Mouse (Mus musculus): ENCODE results near the gene Bcas3. TPM values are rescaled to one million over a fixed set of nuclear protein-coding genes. Genes with fewer than 3 reads are reported as not detected.

Bcas3 gene
- total RNA-seq, 2 experiments from 2014 or later: 53.6 to 56.1 TPM

- DNase-seq (ENCODE audit: low spot score in 2 of 2): no peak
These were observed 484.9 kb downstream of the Bcas3 start for GRCm38 (mm10) chr11:85837648-85838423.

DNA sequence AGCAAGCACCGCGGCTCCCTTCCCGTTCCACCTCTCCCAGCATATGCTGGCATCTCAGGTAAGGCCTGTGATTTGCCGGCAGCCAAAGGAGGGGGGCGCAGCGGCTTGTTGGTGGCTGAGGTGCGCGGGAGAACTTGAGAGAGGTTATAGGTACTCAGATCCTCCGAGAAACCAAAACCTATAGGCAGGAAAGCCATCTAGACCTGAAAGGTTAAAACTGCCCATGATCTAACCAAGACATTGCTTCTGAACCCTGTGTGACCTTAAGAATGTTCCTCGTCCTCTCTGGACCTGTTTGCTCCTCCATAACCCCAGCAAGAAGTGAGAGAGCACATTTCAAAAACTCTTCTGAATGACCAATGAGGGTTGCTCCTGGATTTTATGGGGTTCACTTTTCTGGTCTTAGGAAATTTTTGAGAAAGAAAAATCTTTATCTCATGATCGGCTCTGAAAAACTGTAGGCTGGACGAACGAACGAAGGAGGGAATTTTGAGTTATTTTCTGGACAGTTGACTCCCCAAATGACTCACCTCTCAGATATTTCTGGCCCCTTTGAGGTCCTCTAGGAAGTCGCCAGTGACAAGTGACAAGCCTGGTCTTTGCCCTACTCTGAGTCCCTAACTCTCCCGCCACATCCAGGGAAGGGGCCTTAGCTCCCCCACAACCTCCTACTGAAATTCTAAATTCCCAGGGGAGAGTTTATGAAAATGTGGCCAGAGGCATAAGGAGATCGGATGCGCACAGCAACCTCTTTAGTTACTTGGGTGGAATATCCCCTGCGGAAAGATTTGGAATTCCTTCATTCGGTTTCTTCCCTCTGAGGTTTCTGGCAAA is 485.7 kb downstream of the Bcas3 start:
- DNase-seq (ENCODE audit: low spot score in 2 of 2): no peak

DNA sequence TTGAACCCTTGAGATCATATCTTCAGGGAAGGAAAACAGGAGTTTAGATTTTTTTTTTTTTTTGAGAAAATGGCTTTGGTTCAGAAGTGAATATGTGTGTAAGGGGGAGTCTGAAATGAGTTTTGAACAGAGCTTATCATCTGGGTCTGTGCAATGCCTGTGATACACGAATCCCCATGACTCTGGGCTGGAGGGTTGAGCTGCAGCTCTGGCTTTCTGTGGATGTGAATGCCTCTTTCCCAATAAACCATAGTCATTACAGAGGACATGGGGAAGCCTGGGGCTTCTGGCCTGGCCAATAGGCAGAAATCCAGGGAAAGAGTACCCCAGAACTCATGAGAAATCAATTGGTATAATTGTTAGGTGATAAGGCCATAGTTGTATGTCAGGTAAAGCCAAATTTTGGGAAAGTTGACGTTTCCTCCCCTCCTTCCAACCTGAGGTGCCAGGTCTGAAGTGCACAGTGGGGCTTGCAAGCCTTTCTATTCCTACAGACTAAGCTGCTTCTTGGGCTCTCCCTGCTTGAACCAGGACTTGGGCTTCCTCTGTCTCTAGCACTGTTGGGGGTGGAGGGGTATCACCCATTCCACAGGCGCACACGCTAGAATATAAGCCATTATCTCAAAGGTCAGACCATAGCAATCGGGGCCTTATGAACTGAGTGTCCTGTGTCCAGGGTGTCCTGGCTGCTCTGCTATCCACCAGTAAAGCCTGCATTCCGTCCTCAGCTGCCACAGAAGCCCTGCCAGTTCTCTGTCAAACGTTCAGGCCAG is 486.5 kb downstream of the Bcas3 start:
- DNase-seq (ENCODE audit: low spot score in 2 of 2): no peak

DNA sequence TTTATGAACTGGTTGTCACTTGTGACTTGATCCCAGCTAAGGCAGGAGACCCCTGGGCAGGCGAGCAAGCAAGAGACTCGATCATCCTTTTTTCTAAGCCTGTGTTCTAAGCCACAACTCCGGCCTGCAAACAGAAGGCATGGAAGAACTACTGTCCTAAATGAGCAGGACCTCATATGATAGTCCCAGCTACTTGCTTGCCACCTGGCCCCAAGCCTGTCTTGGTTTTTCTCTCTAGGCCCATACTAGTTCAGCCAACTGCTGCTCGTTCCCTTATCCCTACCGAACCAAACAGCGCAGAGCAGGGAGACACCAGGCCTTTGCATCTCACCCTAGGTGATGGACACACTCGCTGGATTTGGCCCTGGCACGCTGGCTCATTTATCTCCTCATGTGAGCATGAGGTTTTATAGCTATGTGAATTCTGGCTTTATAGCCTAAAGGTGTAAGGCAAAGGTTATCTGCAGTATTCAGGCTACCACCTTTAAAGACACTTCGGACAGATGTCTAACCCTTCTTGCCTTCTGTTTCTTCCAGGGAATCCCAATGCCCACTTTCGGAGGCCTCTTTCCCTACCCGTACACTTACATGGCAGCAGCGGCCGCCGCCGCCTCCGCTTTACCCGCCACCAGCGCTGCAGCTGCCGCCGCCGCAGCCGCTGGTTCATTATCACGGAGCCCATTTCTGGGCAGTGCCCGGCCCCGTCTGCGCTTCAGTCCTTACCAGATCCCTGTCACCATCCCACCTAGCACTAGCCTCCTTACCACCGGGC is 487.2 kb downstream of the Bcas3 start:
- DNase-seq (ENCODE audit: low spot score in 2 of 2): no peak

- DNase-seq (ENCODE audit: low spot score in 2 of 2): no peak
These were observed 487.8 kb downstream of the Bcas3 start for GRCm38 (mm10) chr11:85840803-85841145.

DNA sequence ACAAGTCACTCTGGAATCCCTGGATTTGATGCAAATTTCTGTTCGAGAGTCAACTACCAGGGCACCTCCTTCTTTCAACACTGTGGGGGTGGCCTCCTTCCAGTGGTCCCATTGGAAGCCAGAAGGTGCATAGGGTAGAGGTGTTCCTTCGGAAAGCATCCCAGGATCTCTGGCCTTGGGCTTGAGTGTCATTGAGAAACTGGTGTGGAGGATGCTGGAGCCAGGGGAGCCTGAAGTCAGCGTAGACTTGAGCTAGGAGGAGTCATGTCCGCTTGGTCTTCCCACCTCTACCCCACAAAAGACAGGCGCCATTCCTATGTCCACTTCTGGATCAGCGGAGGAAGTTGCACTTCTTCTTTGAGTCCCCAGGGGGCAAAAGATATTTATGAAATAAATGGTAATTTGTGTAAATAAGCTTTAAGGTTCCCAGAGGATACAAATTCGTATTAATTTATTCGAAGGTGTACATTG is 488.3 kb downstream of the Bcas3 start:
- no peak for DNase-seq (ENCODE audit: low spot score in 2 of 2)

- DNase-seq (ENCODE audit: low spot score in 2 of 2): no peak
These were observed 489.0 kb downstream of the Bcas3 start for GRCm38 (mm10) chr11:85841980-85842379.

DNA sequence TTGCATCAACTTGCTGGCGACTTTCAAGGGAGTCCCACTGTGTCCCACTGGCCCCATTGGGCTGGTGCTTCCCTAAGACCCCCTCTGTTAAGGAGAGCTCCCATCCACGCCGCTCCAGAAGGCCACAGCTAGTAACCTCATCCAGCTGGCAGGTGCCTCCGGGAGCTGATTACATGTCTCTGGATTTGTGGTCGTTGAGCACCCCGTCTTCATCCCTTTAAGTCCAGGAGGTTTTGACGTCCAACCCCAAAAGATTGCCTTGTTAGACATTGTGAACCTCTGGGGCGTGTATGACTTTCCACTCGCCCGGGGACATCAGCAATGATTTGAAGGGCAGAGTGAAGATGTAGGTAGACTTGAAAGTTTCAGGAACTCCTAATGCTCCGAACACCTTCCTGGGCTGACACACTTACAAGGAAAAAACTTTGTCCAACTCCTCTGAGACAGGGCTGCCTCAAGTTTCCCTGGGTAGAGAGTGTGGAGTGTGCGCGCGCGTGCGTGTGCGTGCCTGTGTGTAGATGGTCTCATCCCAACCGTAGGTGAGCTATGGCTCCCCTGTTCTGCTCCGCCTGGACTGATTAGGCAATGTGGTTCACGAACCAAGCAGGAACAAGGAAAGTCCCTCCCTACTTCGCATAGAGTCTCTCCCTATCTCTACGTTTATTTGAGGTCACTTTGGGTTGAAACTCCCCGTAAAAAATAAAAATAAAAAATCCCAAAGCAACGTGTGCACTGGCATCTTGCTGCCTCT is 489.8 kb downstream of the Bcas3 start:
- DNase-seq (ENCODE audit: low spot score in 2 of 2): no peak

GRCm38 (mm10) chr11:85843347-85843692 is 490.4 kb downstream of the Bcas3 start:
- DNase-seq (ENCODE audit: low spot score in 2 of 2): no peak

DNA sequence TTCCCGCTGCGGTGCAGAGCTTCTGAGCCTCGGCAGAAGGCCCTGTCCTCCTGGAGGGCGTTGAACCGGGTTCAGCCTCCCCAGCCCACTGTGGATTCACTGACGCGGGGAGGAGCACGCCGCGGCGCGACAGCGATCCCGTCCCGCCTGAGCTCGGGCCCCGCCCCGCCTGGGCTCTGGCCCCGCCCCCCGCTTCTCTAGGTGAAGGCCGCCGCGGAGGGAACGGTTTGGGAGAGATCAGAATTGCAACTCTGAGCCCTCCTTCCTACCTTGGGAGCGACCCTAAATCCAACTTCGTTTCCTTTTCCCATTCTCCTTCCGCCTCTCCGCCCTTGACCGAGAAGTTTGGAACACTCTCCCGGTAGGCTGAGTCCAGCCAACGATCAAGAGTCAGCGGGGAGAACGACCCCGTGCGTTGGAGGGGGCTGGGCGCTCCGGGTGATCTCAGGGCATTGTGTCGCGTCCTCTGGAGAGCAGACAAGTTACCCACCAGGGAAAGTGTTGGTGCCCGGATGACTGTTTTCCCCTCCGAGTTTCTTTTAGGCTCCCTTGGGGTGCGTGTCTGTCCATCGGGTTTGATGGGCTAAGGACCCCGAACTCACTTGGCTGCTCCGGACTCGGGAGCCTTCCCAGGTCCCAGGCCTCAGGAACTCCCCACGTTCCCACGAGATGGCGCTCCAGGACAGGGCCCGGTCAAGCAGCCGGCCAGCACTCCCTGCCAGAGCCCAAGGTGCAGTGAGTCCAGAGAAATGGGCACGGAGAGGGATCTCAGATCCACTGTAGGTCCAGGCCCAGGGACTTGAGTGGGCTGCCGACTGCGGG is 491.4 kb downstream of the Bcas3 start:
- DNase-seq (ENCODE audit: low spot score in 2 of 2): peak; percentile 70 to 78

DNA sequence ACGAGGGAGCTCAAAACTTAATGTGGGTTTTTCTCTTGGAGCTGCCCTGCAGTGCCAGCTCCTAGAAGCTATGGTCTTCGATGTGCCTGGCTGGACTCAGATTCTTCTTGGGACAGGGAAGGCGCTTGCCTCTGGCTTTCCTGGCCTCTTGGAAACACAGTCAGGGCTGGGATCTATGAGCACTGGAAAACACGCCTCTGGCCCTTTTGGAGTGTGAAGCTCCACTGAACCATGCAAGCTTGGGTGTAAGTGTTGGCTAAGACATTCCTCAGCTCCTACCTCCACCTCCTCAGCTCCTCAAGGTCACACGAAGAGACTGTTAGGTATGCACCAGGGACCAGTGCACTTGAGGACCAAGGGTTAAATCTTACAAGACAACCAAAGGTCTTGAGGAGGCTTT is 492.0 kb downstream of the Bcas3 start:
- DNase-seq (ENCODE audit: low spot score in 2 of 2): no peak

GRCm38 (mm10) chr11:85845921-85846320 is 493.0 kb downstream of the Bcas3 start:
- DNase-seq (ENCODE audit: low spot score in 2 of 2): no peak

GRCm38 (mm10) chr11:85846509-85846908 is 493.5 kb downstream of the Bcas3 start:
- no peak for DNase-seq (ENCODE audit: low spot score in 2 of 2)

GRCm38 (mm10) chr11:85849037-85849436 is 496.1 kb downstream of the Bcas3 start:
- DNase-seq (ENCODE audit: low spot score in 2 of 2): peak; percentile 69 to 80

DNA sequence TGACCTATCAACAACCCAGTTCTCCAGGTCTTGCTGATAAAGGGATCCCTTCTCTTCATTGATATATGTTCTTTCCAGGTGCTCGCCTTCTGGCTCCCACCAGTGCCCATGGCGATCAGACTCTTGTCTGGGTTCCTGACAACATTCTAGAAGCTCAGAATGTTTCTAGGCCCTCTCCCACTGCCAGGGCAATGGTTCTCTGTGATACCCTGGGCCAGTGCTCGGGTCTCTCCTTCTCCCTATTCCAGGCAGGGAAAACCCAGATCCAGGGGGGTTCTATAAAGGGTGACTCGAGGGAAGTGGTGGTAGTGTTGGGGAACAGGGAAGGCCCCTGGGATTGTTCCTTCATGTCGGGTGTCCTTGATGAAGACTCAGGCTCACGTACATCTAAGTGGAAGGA is 497.3 kb downstream of the Bcas3 start, which contains the start of gene Gm11444:
Gene Gm11444 (minus strand): TSS at position 101 of the 400 bp plus-strand sequence.
- no peak for DNase-seq (ENCODE audit: low spot score in 2 of 2)

DNA sequence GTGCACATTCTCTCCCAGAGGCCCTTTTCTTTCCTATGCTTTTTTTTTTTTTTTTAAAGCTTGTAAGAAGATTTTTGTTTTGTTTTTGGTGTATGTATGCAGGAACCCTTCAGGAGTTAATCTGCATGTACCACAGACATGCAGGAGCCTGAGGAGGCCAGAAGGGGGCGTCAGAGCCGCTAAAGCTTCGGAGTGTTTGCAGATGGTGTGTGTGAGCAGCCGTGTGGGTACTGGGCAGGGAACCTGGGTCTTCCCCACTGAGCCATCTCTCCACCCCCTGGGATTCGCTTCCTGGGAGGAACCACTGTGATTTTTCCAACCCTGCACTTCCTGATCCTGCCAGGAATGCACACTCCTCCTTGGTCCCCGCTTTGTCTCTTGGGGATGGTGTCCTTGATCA is 497.8 kb downstream of the Bcas3 start:
- no peak for DNase-seq (ENCODE audit: low spot score in 2 of 2)

DNA sequence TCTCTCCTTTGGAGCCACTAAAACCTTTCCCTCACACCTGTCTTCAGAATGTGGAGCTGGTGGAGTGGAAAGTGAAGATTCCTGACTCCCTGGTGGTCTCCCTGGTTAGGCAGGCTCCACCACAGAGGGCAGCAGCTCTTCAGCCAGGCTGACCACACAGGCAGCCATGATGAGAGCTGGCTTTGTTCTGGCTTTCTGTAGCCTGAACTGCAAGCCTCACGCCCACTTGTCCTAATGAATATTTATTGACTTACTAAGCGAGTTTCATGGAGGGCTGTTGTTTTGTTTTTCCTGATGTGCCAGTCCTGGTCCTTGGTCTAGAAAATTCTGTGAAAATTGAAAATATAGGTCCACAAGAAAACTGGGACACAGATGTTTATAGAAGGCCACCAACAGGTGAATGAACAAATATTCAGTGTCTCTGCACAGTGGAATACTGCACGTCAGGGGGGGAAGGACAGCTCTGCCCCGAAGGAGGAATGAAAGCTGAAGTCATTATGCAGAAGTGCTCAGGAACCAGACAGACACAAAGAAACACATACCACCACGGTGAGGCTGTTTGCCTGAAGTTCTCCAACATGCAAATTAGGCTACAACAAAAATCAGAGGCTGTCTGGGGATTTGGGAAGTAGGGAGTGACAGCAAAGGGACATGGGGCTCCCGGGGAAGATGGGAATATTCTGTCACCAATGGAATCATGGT is 505.2 kb downstream of the Bcas3 start:
- no peak for DNase-seq (ENCODE audit: low spot score in 2 of 2)

DNA sequence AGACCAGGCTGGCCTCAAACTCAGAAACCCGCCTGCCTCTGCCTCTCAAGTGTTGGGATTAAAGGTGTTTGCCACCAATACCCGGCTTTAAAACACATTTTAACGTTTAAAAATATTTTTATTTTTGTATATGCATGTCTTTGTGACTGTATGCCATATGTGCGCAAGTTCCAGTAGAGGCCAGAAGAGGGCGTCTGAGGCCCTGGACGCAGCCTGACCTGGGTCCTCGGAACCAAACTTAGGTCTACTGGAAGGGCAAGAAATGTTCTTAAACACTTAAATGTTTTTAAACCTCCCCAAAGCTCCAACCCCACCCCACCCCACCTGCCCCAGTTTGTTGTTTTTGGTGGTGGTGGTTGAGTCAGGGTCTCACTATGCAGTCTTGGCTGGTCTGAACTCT is 511.4 kb downstream of the Bcas3 start:
- no peak for DNase-seq (ENCODE audit: low spot score in 2 of 2)
